Mouse (Mus musculus) lung, adult 2 months (tissue): ENCODE data around the gene Psmd11.

Source experiments
- CTCF ChIP-seq: fragments of 200-500 bp; IDR thresholded peaks from 2 replicates; pipeline ENCODE4 v1.5.1; 2011; ENCODE audit warnings: mild to moderate bottlenecking, low read length, control low read depth; ENCODE audit not compliant: insufficient read depth
- POLR2A ChIP-seq: fragments of 200-500 bp; IDR thresholded peaks from 2 replicates; pipeline ENCODE4 v1.6.1; 2011; ENCODE audit warnings: low read depth, mild to moderate bottlenecking, control low read depth, low read length, borderline replicate concordance; ENCODE audit errors: extremely low read depth

DNA sequence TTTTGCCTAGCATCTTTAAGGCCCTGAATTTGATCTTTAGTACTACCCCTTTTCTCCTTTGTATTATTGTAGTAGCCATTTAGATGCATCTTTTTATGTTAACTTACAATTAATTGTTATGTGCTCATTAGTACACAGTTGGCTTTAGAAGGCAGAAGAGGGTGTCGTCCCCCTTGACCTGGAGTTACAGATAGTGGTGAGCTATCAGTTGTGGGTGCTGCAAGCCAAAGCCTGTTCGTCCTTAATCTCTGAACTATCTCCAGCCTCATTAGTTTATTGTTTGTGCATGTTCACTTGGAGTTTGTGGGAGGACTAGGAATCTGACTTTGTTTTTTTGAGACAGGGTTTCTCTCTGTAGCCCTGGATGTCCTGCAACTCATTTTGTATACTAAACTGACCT, 41.6 kb upstream of the Psmd11 start:
- TF ChIP-seq POLR2A (no peak), CTCF (no peak)
